Mouse (Mus musculus): ENCODE results near the gene BC051142.

DNA sequence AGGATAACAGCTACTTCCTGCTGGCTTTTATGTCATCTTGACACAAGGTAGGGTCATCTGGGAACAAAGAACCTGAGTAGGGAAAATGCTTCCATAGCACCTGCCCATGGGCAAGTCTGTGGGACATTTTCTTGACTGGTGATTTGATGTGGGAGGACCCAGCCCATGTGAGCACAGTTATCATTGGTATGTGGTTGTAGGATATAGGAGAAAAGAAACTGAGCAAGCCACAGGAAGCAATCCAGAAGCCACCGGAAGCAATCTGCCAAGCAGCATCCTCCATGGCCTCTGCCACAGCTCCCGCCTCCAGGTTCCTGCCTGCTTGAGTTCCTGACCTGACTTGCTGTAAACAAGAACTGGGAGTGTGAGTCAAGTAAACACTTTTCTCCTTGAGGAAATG is 71.9 kb downstream of the BC051142 start:
- TF ChIP-seq POLR2A (IDR thresholded peaks at IDR 0.05; ENCODE audit: insufficient read depth, low read depth, low read length) (no peak), CTCF (IDR thresholded peaks at IDR 0.05; ENCODE audit: insufficient read depth, low read depth, low read length) (no peak)

All from olfactory bulb, adult 2 months (tissue).